Mouse (Mus musculus): ENCODE data around the gene Olfr391-ps. TPM values are rescaled to one million over a fixed set of nuclear protein-coding genes. Genes with fewer than 3 reads are reported as not detected.

The Olfr391-ps gene
- polyA plus RNA-seq (2012; ENCODE audit: insufficient read depth, insufficient read length, missing spikeins) = not detected in 2 replicates

DNA sequence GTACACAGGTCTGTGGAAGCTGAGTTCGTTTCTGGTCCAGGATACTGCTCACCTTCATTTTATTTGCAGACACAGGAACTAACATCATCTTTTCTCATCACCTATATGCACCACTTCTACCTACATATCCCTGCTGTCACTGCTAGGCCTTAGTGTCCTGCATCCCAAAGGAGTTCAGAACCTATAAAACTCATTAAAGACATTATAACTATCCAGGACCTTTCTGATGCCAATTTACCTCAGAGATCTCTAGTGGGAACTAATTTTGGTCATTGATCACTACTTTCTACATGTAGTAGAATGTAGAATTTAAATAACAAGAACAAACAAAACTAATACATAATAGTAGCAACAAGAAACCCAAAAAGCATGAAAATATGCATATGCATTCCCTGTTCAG is at the start of gene Olfr391-ps:
Gene Olfr391-ps (minus strand): TSS at position 101 of the 400 bp plus-strand sequence.
- Histone ChIP-seq H3K27ac (replicated peaks; ENCODE audit: low read depth, low read length) (no peak within 1 kb of the TSS), H3K4me3 (ENCODE audit: insufficient read depth, low read depth, low read length) (no peak within 1 kb of the TSS)

DNA sequence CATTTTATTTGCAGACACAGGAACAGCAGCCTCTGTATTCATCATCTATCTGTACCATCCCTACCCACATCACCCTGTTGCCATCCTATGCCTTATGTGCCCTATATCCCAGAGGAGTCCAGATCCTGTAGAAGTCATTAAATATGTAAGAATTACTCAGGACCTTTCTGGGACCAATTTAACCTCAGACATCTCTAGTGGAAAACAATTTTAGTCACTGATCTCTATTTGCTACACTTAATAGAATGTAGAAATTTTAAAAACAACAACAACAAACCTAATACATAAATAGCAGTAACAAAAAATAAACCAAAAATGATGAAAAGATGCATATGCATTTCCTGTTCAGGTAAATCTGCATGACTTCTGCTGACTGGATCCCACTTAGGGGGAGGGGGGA is 48.5 kb upstream of the Olfr391-ps start, which contains the start of gene Olfr393:
Gene Olfr393 (minus strand): TSS at position 101 of the 400 bp plus-strand sequence.
- H3K4me1 ChIP-seq (ENCODE audit: control insufficient read depth, insufficient read depth, insufficient read length, low read length) = no peaks in the 10 kb centered on the region
- H3K4me3 ChIP-seq (ENCODE audit: insufficient read depth, low read depth, low read length) = no peak within 1 kb of the TSS
- H3K27ac ChIP-seq (replicated peaks; ENCODE audit: low read depth, low read length) = no peak within 1 kb of the TSS

More for the DNA sequence above, at the start of gene Olfr391-ps:
- H3K4me1 ChIP-seq (ENCODE audit: control insufficient read depth, insufficient read depth, insufficient read length, low read length) = no peaks in the 10 kb centered on the region

DNA sequence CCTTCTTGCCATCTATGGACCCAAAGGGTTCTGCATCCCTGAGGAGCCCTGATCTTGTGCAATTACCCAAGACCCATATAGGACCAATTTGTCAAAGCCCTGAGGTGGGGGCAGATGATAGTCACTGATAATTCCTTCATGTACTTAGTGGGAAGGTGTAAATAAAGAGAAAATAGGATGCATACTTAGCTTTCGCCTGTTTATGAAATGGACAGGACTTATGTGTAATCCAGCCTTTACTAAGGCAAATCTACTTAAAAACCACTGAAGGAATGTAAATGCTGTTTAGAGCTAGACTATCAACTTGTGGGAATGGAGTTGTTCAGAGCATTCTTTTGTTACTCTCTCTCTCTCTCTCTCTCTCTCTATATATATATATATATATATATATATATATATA is 14.1 kb upstream of the Olfr391-ps start, which contains the start of gene Olfr392:
Gene Olfr392 (minus strand): TSS at position 101 of the 400 bp plus-strand sequence.
- H3K27ac ChIP-seq (replicated peaks; ENCODE audit: low read depth, low read length) = no peak within 1 kb of the TSS
- H3K4me1 ChIP-seq (ENCODE audit: control insufficient read depth, insufficient read depth, insufficient read length, low read length) = no peaks in the 10 kb centered on the region
- H3K4me3 ChIP-seq (ENCODE audit: insufficient read depth, low read depth, low read length) = no peak within 1 kb of the TSS

DNA sequence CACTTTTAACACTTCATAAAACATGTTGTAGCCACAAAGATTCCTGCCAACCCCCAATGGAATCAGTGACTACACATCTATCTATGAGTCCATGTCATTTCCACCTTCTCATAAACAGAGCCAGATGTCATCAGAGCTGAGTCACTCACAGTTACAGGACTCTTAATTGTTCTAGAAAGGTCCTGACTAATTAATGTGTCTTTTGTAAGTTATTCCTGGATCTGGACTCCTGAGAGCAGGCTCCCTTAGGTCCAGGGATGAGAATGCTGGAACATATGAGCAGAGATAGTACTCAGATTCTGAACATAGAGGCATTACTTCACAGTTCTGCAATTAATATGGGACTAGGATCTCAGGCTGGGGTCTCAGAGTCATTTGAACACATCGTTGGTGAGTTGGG is 20.2 kb downstream of the Olfr391-ps start, which contains the start of gene Olfr390:
Gene Olfr390 (plus strand): TSS at position 301 of the 400 bp plus-strand sequence.
- no peak within 1 kb of the TSS for H3K27ac ChIP-seq (replicated peaks; ENCODE audit: low read depth, low read length)
- H3K4me3 ChIP-seq (ENCODE audit: insufficient read depth, low read depth, low read length) = no peak within 1 kb of the TSS
- H3K4me1 ChIP-seq (ENCODE audit: control insufficient read depth, insufficient read depth, insufficient read length, low read length) = no peaks in the 10 kb centered on the region

DNA sequence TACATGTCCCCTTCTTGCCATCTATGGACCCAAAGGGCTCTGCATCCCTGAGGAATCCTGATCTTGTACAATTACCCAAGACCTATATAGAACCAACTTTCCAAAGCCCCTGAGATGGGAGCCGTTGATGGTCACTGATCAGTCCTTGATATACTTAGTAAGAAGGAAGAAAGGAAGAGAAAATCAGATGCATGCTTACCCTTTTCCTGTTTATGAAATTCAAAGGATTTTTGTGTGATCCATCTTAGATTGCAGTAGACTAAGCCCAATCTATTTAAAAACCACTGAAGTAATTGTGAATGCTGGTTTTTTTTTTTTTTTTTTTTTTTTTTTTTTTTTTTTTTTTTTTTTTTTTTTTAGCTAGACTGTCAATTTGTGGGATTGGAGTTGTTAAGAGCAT is 22.2 kb downstream of the Olfr391-ps start, which contains the start of gene Olfr389:
Gene Olfr389 (minus strand): TSS at position 101 of the 400 bp plus-strand sequence.
- no peak within 1 kb of the TSS for H3K27ac ChIP-seq (replicated peaks; ENCODE audit: low read depth, low read length)
- no peak within 1 kb of the TSS for H3K4me3 ChIP-seq (ENCODE audit: insufficient read depth, low read depth, low read length)
- no peaks in the 10 kb centered on the region for H3K4me1 ChIP-seq (ENCODE audit: control insufficient read depth, insufficient read depth, insufficient read length, low read length)

DNA sequence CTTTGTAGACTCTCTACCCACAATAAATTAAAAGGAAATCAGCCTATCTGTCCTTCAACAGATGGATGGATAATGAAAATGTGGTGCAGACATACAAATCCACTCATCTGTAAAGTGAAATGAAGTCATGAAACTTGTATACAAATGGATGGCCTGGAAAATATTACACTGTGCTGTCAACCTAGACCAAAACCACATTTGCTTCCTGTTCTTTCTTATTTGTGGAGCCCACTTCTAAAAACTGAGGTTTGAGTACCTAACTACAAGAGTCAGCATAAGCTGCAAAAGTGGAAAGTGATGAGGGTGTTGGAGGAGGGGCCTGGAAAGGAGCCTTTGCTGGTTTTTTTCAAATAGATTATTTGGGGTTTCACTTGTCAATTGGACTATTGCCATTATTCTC is 43.7 kb downstream of the Olfr391-ps start:
- no peak overlapping the region for H3K4me3 ChIP-seq (ENCODE audit: insufficient read depth, low read depth, low read length)
- no peaks in the 10 kb centered on the region for H3K4me1 ChIP-seq (ENCODE audit: control insufficient read depth, insufficient read depth, insufficient read length, low read length)
- no peak overlapping the region for H3K27ac ChIP-seq (replicated peaks; ENCODE audit: low read depth, low read length)

Other genes with a start within 250 kb of the Olfr391-ps start
- not detected in 2 replicates for gene Olfr385, start 210.0 kb downstream of the Olfr391-ps start, polyA plus RNA-seq (2012; ENCODE audit: insufficient read depth, insufficient read length, missing spikeins)
- not detected in 2 replicates for gene Olfr384, start 204.5 kb downstream of the Olfr391-ps start, polyA plus RNA-seq (2012; ENCODE audit: insufficient read depth, insufficient read length, missing spikeins)
- not detected in 2 replicates for gene Zfp735, start 114.3 kb downstream of the Olfr391-ps start, polyA plus RNA-seq (2012; ENCODE audit: insufficient read depth, insufficient read length, missing spikeins)
- not detected in 2 replicates for gene Olfr389, start 22.3 kb downstream of the Olfr391-ps start, polyA plus RNA-seq (2012; ENCODE audit: insufficient read depth, insufficient read length, missing spikeins)
- gene Olfr390, start 20.1 kb downstream of the Olfr391-ps start, polyA plus RNA-seq (2012; ENCODE audit: insufficient read depth, insufficient read length, missing spikeins) = not detected in 2 replicates
- gene Olfr392, start 14.0 kb upstream of the Olfr391-ps start, polyA plus RNA-seq (2012; ENCODE audit: insufficient read depth, insufficient read length, missing spikeins) = not detected in 2 replicates
- gene Olfr393, start 48.4 kb upstream of the Olfr391-ps start, polyA plus RNA-seq (2012; ENCODE audit: insufficient read depth, insufficient read length, missing spikeins) = not detected in 2 replicates
- not detected in 2 replicates for gene Olfr394, start 87.7 kb upstream of the Olfr391-ps start, polyA plus RNA-seq (2012; ENCODE audit: insufficient read depth, insufficient read length, missing spikeins)
- gene Olfr395, start 106.2 kb upstream of the Olfr391-ps start, polyA plus RNA-seq (2012; ENCODE audit: insufficient read depth, insufficient read length, missing spikeins) = not detected in 2 replicates
- not detected in 2 replicates for gene Olfr23, start 133.6 kb upstream of the Olfr391-ps start, polyA plus RNA-seq (2012; ENCODE audit: insufficient read depth, insufficient read length, missing spikeins)
- not detected in 2 replicates for gene Olfr397, start 157.8 kb upstream of the Olfr391-ps start, polyA plus RNA-seq (2012; ENCODE audit: insufficient read depth, insufficient read length, missing spikeins)
- gene Olfr398, start 187.4 kb upstream of the Olfr391-ps start, polyA plus RNA-seq (2012; ENCODE audit: insufficient read depth, insufficient read length, missing spikeins) = not detected in 2 replicates

All from brown adipose tissue, adult 24 weeks (tissue).